Mouse (Mus musculus): ENCODE measurements around the gene Lsm10. TPM values are rescaled to one million over a fixed set of nuclear protein-coding genes. Genes with fewer than 3 reads are reported as not detected.
A peak's percentile ranks its signal among the peaks of the same experiment; 100 is the strongest.

Lsm10 gene
- polyA plus RNA-seq, 1 experiment from 2014 or later, result 48.0 TPM

DNA sequence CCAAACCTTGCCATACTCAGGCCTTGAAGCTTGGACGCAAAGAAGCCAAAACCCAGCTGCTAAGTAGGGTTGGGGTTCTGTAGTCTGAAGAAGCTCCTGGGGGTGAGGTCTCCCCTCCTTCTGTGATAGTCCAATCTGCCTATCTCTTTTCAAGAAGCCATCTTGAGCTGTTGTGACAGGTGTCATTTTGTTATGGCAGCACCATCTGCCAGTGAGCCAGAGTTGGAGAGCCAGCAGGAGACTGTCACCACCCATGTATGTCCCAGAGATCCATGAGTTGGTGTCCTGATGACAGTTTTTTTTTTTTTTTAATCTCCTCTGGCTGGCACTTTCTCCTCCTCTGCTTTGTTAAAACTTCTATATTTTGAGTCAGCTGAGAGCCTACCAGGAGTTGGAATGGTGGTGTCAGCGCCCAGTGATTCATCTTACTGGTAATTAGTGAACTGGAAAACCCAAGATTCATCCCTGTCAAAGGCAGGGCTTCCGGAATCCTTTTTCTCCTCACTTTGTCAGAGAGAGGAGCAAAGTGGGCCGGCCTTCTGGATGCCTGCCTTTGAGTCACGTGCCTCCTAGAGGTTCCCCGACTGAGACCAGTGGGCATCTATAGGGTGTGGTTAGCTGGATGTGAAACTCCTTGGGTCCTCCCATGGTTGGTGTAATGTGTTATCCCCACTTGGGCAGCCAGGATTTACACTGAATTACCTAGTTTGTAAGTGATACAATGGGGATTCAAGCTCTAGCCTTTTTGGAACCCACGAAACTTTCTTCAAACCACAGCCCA, 5.8 kb downstream of the Lsm10 start:
- H3K27ac ChIP-seq, result peak overlapping the region; percentile 88
- peaks cover 52% of the 10 kb centered on the region for H3K4me1 ChIP-seq
- peak overlapping the region; percentile 95; the same call in 1 of the 2 replicates for H3K4me3 ChIP-seq
- peaks cover 23% of the 10 kb centered on the region for H3K36me3 ChIP-seq
- 45% methylated on average over 7 of the region's 7 CpGs for WGBS
- no peaks in the 10 kb centered on the region for H3K9me3 ChIP-seq (replicated peaks)
- 0 out of 2 replicates have a peak, but pooled peaks cover 11% of the 10 kb centered on the region for H3K27me3 ChIP-seq (ENCODE audit: low read depth, poor library complexity, severe bottlenecking)
- DNase-seq (ENCODE audit: low spot score), result no peak

- H3K4me3 ChIP-seq, result peak overlapping the region; percentile 95
- WGBS, result 3% methylated on average over 15 of the region's 15 CpGs
- peaks cover 56% of the 10 kb centered on the region for H3K4me1 ChIP-seq
- H3K27ac ChIP-seq, result peak overlapping the region; percentile 88
- H3K27me3 ChIP-seq (ENCODE audit: low read depth, poor library complexity, severe bottlenecking), result 0 out of 2 replicates have a peak, but pooled peaks cover 11% of the 10 kb centered on the region
- DNase-seq (ENCODE audit: low spot score), result peak; percentile 61
- H3K9me3 ChIP-seq (replicated peaks), result no peaks in the 10 kb centered on the region
- H3K36me3 ChIP-seq, result peaks cover 18% of the 10 kb centered on the region
Observed at GRCm38 (mm10) chr4:126103057-126103581, 6.7 kb downstream of the Lsm10 start.

- WGBS, result under 1% methylated on average over 34 of the region's 34 CpGs
- peaks cover 59% of the 10 kb centered on the region for H3K4me1 ChIP-seq
- H3K9me3 ChIP-seq (replicated peaks), result no peaks in the 10 kb centered on the region
- peaks cover 13% of the 10 kb centered on the region for H3K36me3 ChIP-seq
- peak within 1 kb of the TSS; percentile 95 for H3K4me3 ChIP-seq
- H3K27ac ChIP-seq, result peak within 1 kb of the TSS; percentile 88
- peak; percentile 98 for DNase-seq (ENCODE audit: low spot score)
- 0 out of 2 replicates have a peak, but pooled peaks cover 11% of the 10 kb centered on the region for H3K27me3 ChIP-seq (ENCODE audit: low read depth, poor library complexity, severe bottlenecking)
Observed at GRCm38 (mm10) chr4:126103590-126104068, 7.2 kb downstream of the Lsm10 start, which contains the start of gene Stk40. Gene Stk40, plus strand, starts transcription at chr4:126103957.

- Histone ChIP-seq H3K9me3 (replicated peaks) (no peaks in the 10 kb centered on the region), H3K36me3 (peaks cover 6% of the 10 kb centered on the region), H3K4me3 (peak overlapping the region; percentile 95), H3K27ac (peak overlapping the region; percentile 88), H3K4me1 (peaks cover 66% of the 10 kb centered on the region), H3K27me3 (ENCODE audit: low read depth, poor library complexity, severe bottlenecking) (0 out of 2 replicates have a peak, but pooled peaks cover 11% of the 10 kb centered on the region)
- DNase-seq (ENCODE audit: low spot score), result peak; percentile 38
- WGBS, result 3% methylated on average over 34 of the region's 34 CpGs
Observed at GRCm38 (mm10) chr4:126104261-126105075, 8.0 kb downstream of the Lsm10 start.

DNA sequence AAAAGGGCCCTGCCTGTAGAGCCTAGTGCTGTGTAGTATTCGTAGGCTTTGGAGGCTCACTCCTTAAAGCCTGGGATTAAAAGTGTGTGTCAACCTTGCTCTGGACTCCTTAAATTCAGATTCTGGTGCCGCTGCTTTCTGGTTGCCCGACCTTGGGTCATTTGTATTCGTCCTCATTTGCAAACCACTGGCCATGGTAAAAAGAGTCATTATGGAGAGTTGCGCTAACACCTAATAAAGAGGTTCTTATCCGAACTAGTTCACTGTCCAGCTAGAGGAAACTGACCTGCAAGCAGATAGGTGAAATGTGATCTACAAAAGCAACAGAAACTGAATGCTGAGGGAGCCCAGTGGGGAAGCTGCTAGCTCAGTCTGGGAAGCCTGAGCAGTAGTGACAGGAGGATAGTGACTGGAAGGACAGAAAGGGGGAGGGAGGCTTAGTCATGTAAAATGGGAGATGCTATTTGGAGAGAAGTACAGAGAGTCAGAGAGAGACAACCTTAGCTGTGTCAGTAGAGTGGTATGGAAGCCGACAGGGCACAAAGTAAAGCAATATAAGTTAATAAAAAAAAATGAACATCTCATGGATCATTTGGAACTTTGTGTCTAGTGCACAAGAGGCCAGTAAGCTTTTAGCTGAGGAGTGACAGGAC, 8.8 kb downstream of the Lsm10 start:
- H3K9me3 ChIP-seq (replicated peaks), result no peaks in the 10 kb centered on the region
- DNase-seq (ENCODE audit: low spot score), result no peak
- no peak overlapping the region for H3K27ac ChIP-seq
- H3K27me3 ChIP-seq (ENCODE audit: low read depth, poor library complexity, severe bottlenecking), result 0 out of 2 replicates have a peak, but pooled peaks cover 11% of the 10 kb centered on the region
- peak overlapping the region; percentile 95 for H3K4me3 ChIP-seq
- no peaks in the 10 kb centered on the region for H3K36me3 ChIP-seq
- WGBS, result 64% methylated on average over 7 of the region's 7 CpGs
- H3K4me1 ChIP-seq, result peaks cover 74% of the 10 kb centered on the region

DNA sequence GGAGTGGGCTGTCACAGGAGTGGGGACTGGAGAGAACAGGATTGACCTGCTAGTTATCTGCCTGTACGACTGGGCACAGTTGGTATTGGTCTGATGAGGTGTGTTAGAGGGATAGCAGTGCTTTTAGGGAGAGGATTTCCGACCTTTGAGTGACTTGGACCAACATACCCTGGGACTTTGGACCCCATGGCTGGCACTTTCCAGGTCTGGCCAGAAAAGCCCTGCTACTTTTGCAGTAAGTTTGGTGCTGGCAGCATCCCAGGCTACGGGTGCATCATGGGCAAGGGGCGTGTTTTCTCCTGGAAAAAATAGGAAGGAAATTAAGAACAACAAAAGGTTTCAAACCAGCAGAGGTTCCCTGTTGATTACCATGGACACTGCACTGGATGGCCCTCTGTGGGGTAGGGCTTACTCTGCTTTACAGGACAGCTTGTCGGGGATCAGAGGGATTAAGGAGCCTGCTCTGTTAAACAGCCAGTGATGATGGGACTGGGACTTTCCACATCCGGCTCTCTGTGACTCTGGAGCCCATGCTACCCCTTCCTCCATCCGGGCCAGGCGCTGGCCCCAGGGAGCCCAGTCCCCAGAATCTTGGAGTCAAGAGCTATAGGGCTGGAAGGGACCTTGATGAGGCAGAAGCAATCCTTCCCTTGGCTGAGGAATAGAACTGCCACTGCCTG, 11.8 kb downstream of the Lsm10 start:
- peaks cover 83% of the 10 kb centered on the region for H3K4me1 ChIP-seq

DNA sequence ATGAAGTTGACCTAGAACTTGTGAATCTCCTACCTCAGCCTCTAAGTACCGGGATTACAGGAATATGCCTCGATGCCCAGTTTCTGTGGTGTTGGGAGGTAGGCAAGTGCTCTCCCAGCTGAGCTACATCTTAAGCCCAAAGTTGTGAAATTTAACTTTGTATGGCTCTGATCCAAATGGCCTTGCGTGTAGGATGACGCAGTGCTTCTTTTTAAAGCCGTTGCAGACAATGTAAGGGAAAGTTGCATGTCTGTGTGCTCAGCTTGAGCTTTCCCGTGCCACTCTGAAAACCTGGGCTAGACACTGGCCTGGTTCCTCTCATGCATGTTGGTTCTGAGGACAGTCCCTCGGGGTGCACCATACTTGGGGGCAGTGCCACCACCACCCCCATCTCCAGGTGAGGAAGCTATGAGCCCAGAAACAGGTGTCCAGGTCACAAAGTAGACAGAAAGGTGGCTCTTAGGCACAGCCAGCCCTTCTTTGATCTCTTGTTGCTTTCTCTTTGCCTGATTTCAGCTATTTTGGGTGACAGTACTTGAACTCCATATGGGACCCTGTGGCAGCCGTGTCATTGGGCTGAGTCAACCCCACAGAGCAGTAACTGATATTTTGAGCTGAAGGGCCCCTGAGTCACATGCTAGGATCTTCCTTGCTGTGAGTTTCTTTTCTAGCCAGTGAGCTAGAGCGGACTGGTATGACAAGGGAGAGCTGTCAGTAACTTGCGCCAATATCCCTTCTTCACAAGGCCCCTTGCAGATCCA, 13.4 kb downstream of the Lsm10 start:
- Histone ChIP-seq H3K27ac (peak overlapping the region; percentile 78; the same call in 1 of the 2 replicates), H3K27me3 (ENCODE audit: low read depth, poor library complexity, severe bottlenecking) (0 out of 2 replicates have a peak, but pooled peaks cover 11% of the 10 kb centered on the region), H3K4me3 (peak overlapping the region; percentile 19), H3K9me3 (replicated peaks) (no peaks in the 10 kb centered on the region), H3K4me1 (peaks cover 77% of the 10 kb centered on the region), H3K36me3 (no peaks in the 10 kb centered on the region)
- no peak for DNase-seq (ENCODE audit: low spot score)
- WGBS, result 81% methylated on average over 10 of the region's 10 CpGs

More for the DNA sequence above, 11.8 kb downstream of the Lsm10 start:
- 54% methylated on average over 8 of the region's 8 CpGs for WGBS
- 0 out of 2 replicates have a peak, but pooled peaks cover 11% of the 10 kb centered on the region for H3K27me3 ChIP-seq (ENCODE audit: low read depth, poor library complexity, severe bottlenecking)
- H3K9me3 ChIP-seq (replicated peaks), result no peaks in the 10 kb centered on the region
- DNase-seq (ENCODE audit: low spot score), result no peak
- H3K4me3 ChIP-seq, result no peak overlapping the region
- no peaks in the 10 kb centered on the region for H3K36me3 ChIP-seq
- 0 out of 2 replicates have a peak overlapping the region, but pooled peaks have one; percentile 28 for H3K27ac ChIP-seq

DNA sequence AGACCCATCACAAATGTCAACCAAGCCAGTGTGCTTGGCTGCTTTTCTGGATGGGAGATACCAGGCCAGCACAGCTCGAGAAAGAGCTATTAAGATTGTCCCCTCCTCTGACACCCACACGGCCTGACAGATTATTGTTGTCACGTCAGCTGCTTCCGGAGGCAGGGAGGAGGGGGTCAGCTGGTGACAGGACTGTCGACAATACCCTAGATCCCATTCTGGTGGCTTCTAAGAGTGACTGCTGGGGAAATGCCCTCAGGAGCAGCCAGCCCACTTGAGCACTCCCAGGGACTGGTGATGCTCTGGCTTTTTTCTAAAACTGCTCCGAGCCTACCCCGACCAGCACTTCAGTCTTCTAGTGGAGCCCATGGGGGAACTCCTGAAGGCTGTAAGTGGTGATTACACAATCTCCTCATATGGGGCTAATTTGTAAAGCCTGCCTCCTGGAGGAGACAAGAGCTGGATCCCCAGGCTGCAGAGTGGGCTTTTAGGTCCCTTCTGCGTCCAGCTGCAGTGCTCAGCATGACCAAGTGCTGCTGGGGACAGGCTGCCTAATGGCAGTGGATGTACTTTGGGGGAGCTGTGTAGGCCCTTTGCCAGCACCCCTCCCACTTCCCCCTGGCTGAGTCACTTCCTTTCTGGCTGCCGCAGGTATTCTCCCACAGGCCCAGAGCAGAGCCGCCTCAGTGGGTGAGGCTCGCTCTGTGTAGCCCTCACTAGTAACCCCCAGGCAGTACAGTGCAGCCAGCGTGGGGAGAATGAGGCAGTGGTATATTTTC, 14.1 kb downstream of the Lsm10 start:
- peak overlapping the region; percentile 19 for H3K4me3 ChIP-seq
- WGBS, result 13% methylated on average over 12 of the region's 12 CpGs
- no peaks in the 10 kb centered on the region for H3K36me3 ChIP-seq
- peak overlapping the region; percentile 78 for H3K27ac ChIP-seq
- H3K4me1 ChIP-seq, result peaks cover 71% of the 10 kb centered on the region
- H3K9me3 ChIP-seq (replicated peaks), result no peaks in the 10 kb centered on the region
- H3K27me3 ChIP-seq (ENCODE audit: low read depth, poor library complexity, severe bottlenecking), result 0 out of 2 replicates have a peak, but pooled peaks cover 4% of the 10 kb centered on the region
- peak; percentile 41 for DNase-seq (ENCODE audit: low spot score)

DNA sequence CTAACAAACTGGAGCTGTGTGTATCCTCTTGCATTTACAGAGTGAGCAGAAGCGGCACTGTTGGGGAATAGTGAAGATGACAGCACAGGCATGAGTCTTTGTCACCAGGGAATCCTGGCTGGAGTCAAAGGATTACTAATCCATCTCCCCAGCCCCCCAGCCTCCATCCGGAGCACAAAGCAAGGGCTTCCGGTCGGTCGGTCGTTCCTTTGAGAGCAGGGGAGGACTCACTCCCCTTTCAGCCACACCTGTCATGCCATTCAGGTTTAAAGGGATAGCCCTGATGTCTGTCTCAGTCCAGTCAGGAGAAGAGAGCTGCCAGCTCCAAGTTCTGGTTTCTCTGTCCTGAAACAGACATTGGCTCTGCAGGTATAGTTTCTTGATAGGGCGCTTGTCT, 14.7 kb downstream of the Lsm10 start:
- peak overlapping the region; percentile 78 for H3K27ac ChIP-seq
- peaks cover 71% of the 10 kb centered on the region for H3K4me1 ChIP-seq
- no peaks in the 10 kb centered on the region for H3K9me3 ChIP-seq (replicated peaks)
- no peaks in the 10 kb centered on the region for H3K27me3 ChIP-seq (ENCODE audit: low read depth, poor library complexity, severe bottlenecking)
- DNase-seq (ENCODE audit: low spot score), result no peak
- H3K36me3 ChIP-seq, result no peaks in the 10 kb centered on the region
- H3K4me3 ChIP-seq, result peak overlapping the region; percentile 19
- 25% methylated on average over 7 of the region's 7 CpGs for WGBS

- H3K27me3 ChIP-seq (ENCODE audit: low read depth, poor library complexity, severe bottlenecking), result no peaks in the 10 kb centered on the region
- no peak overlapping the region for H3K27ac ChIP-seq
- H3K4me3 ChIP-seq, result no peak overlapping the region
- H3K9me3 ChIP-seq (replicated peaks), result no peaks in the 10 kb centered on the region
- WGBS, result 76% methylated on average over 4 of the region's 4 CpGs
- peaks cover 6% of the 10 kb centered on the region; the same call in 1 of the 2 replicates for H3K36me3 ChIP-seq
- no peak for DNase-seq (ENCODE audit: low spot score)
- peaks cover 56% of the 10 kb centered on the region for H3K4me1 ChIP-seq
Observed at GRCm38 (mm10) chr4:126113243-126113642, 16.8 kb downstream of the Lsm10 start.

Data from limb, embryonic 10.5 days (tissue).